Mouse (Mus musculus): ENCODE results near the gene Tmem151b. TPM values are rescaled to one million over a fixed set of nuclear protein-coding genes. Genes with fewer than 3 reads are reported as not detected.

Tmem151b gene
- polyA plus RNA-seq, 1 experiment from 2014 or later: 2.1 TPM

DNA sequence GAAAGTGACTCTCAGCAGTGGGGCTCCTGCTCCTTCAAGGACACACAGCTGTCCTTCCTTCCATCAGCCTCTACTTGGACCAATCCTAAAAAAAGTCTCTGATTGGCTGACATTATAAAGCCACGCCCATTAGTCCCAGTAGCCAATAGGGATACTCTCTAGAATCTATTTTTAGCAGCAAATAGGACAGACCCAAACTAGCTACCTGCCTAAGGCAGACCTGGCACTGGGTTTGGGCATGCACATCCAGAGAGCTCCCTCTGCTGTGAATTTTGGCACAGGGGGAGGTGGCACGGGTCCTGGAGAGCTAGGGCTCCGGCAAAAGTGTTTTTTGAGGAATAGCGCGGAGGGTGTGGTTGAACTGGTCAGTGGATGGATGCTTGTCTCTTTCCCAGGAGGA is 22.9 kb downstream of the Tmem151b start:
- no peak overlapping the region for H3K9ac ChIP-seq (ENCODE audit: low read length)
- no peak overlapping the region for H3K27ac ChIP-seq (ENCODE audit: low read length)
- ATAC-seq (ENCODE audit: insufficient read depth, low FRiP score): no peak
- WGBS: 16% methylated on average over 5 of the region's 5 CpGs
- H3K9me3 ChIP-seq (replicated peaks; ENCODE audit: control insufficient read depth, low read length): no peaks in the 10 kb centered on the region
- no peak overlapping the region for H3K4me3 ChIP-seq (replicated peaks; ENCODE audit: low read length)
- H3K4me2 ChIP-seq (ENCODE audit: low read depth, low read length): no peak overlapping the region
- no peaks in the 10 kb centered on the region for H3K36me3 ChIP-seq (ENCODE audit: control insufficient read depth, insufficient read depth, low read length)
- H3K4me1 ChIP-seq (ENCODE audit: control insufficient read depth, insufficient read depth, low read length): peaks cover 14% of the 10 kb centered on the region
- 0 out of 2 replicates have a peak, but pooled peaks cover 3% of the 10 kb centered on the region for H3K27me3 ChIP-seq (ENCODE audit: control insufficient read depth, insufficient read depth, low read length)

- no peak overlapping the region for H3K4me3 ChIP-seq (replicated peaks; ENCODE audit: low read length)
- WGBS: 64% methylated on average over 4 of the region's 4 CpGs
- H3K4me1 ChIP-seq (ENCODE audit: control insufficient read depth, insufficient read depth, low read length): peaks cover 14% of the 10 kb centered on the region
- no peak overlapping the region for H3K27ac ChIP-seq (ENCODE audit: low read length)
- H3K36me3 ChIP-seq (ENCODE audit: control insufficient read depth, insufficient read depth, low read length): peaks cover 4% of the 10 kb centered on the region; the same call in 1 of the 2 replicates
- 0 out of 2 replicates have a peak, but pooled peaks cover 1% of the 10 kb centered on the region for H3K27me3 ChIP-seq (ENCODE audit: control insufficient read depth, insufficient read depth, low read length)
- ATAC-seq (ENCODE audit: insufficient read depth, low FRiP score): no peak
- H3K9ac ChIP-seq (ENCODE audit: low read length): no peak overlapping the region
- no peak overlapping the region for H3K4me2 ChIP-seq (ENCODE audit: low read depth, low read length)
- no peaks in the 10 kb centered on the region for H3K9me3 ChIP-seq (replicated peaks; ENCODE audit: control insufficient read depth, low read length)
Observed at GRCm38 (mm10) chr17:45524961-45525360, 24.5 kb downstream of the Tmem151b start.

GRCm38 (mm10) chr17:45523263-45523662 is 26.2 kb downstream of the Tmem151b start, which contains the start of gene Tcte1:
Tcte1 (plus strand) TSS chr17:45523434.
- no peaks in the 10 kb centered on the region for H3K9me3 ChIP-seq (replicated peaks; ENCODE audit: control insufficient read depth, low read length)
- WGBS: 2% methylated on average over 21 of the region's 21 CpGs
- H3K9ac ChIP-seq (ENCODE audit: low read length): peak within 1 kb of the TSS; percentile 66
- peaks cover 4% of the 10 kb centered on the region; the same call in 1 of the 2 replicates for H3K36me3 ChIP-seq (ENCODE audit: control insufficient read depth, insufficient read depth, low read length)
- ATAC-seq (ENCODE audit: insufficient read depth, low FRiP score): peak; percentile 56; the same call in 1 of the 2 replicates
- H3K4me1 ChIP-seq (ENCODE audit: control insufficient read depth, insufficient read depth, low read length): peaks cover 14% of the 10 kb centered on the region
- H3K27ac ChIP-seq (ENCODE audit: low read length): no peak within 1 kb of the TSS
- H3K4me2 ChIP-seq (ENCODE audit: low read depth, low read length): peak within 1 kb of the TSS; percentile 70
- H3K4me3 ChIP-seq (replicated peaks; ENCODE audit: low read length): peak within 1 kb of the TSS; percentile 39
- no peaks in the 10 kb centered on the region for H3K27me3 ChIP-seq (ENCODE audit: control insufficient read depth, insufficient read depth, low read length)

- no peak overlapping the region for H3K27ac ChIP-seq (ENCODE audit: low read length)
- H3K4me1 ChIP-seq (ENCODE audit: control insufficient read depth, insufficient read depth, low read length): peaks cover 14% of the 10 kb centered on the region
- H3K9me3 ChIP-seq (replicated peaks; ENCODE audit: control insufficient read depth, low read length): no peaks in the 10 kb centered on the region
- no peaks in the 10 kb centered on the region for H3K27me3 ChIP-seq (ENCODE audit: control insufficient read depth, insufficient read depth, low read length)
- peaks cover 4% of the 10 kb centered on the region; the same call in 1 of the 2 replicates for H3K36me3 ChIP-seq (ENCODE audit: control insufficient read depth, insufficient read depth, low read length)
- H3K4me2 ChIP-seq (ENCODE audit: low read depth, low read length): no peak overlapping the region
- no peak for ATAC-seq (ENCODE audit: insufficient read depth, low FRiP score)
- no peak overlapping the region for H3K9ac ChIP-seq (ENCODE audit: low read length)
- H3K4me3 ChIP-seq (replicated peaks; ENCODE audit: low read length): no peak overlapping the region
- 68% methylated on average over 11 of the region's 11 CpGs for WGBS
Observed at GRCm38 (mm10) chr17:45520136-45520535, 29.3 kb downstream of the Tmem151b start.

GRCm38 (mm10) chr17:45518766-45519475 is 30.6 kb downstream of the Tmem151b start:
- H3K36me3 ChIP-seq (ENCODE audit: control insufficient read depth, insufficient read depth, low read length): peaks cover 4% of the 10 kb centered on the region; the same call in 1 of the 2 replicates
- ATAC-seq (ENCODE audit: insufficient read depth, low FRiP score): no peak
- 77% methylated on average over 12 of the region's 12 CpGs for WGBS
- H3K4me3 ChIP-seq (replicated peaks; ENCODE audit: low read length): no peak overlapping the region
- no peak overlapping the region for H3K27ac ChIP-seq (ENCODE audit: low read length)
- no peaks in the 10 kb centered on the region for H3K9me3 ChIP-seq (replicated peaks; ENCODE audit: control insufficient read depth, low read length)
- peaks cover 14% of the 10 kb centered on the region for H3K4me1 ChIP-seq (ENCODE audit: control insufficient read depth, insufficient read depth, low read length)
- no peak overlapping the region for H3K9ac ChIP-seq (ENCODE audit: low read length)
- no peak overlapping the region for H3K4me2 ChIP-seq (ENCODE audit: low read depth, low read length)
- H3K27me3 ChIP-seq (ENCODE audit: control insufficient read depth, insufficient read depth, low read length): no peaks in the 10 kb centered on the region

GRCm38 (mm10) chr17:45517549-45518215 is 31.8 kb downstream of the Tmem151b start:
- peaks cover 4% of the 10 kb centered on the region; the same call in 1 of the 2 replicates for H3K36me3 ChIP-seq (ENCODE audit: control insufficient read depth, insufficient read depth, low read length)
- WGBS: 86% methylated on average over 28 of the region's 28 CpGs
- no peak overlapping the region for H3K27ac ChIP-seq (ENCODE audit: low read length)
- H3K4me1 ChIP-seq (ENCODE audit: control insufficient read depth, insufficient read depth, low read length): peaks cover 5% of the 10 kb centered on the region
- H3K4me2 ChIP-seq (ENCODE audit: low read depth, low read length): no peak overlapping the region
- no peak overlapping the region for H3K9ac ChIP-seq (ENCODE audit: low read length)
- H3K4me3 ChIP-seq (replicated peaks; ENCODE audit: low read length): no peak overlapping the region
- H3K27me3 ChIP-seq (ENCODE audit: control insufficient read depth, insufficient read depth, low read length): no peaks in the 10 kb centered on the region
- H3K9me3 ChIP-seq (replicated peaks; ENCODE audit: control insufficient read depth, low read length): no peaks in the 10 kb centered on the region
- no peak for ATAC-seq (ENCODE audit: insufficient read depth, low FRiP score)

GRCm38 (mm10) chr17:45517135-45517534 is 32.3 kb downstream of the Tmem151b start:
- peaks cover 4% of the 10 kb centered on the region; the same call in 1 of the 2 replicates for H3K36me3 ChIP-seq (ENCODE audit: control insufficient read depth, insufficient read depth, low read length)
- 93% methylated on average over 21 of the region's 21 CpGs for WGBS
- no peaks in the 10 kb centered on the region for H3K27me3 ChIP-seq (ENCODE audit: control insufficient read depth, insufficient read depth, low read length)

GRCm38 (mm10) chr17:45516488-45516887 is 33.0 kb downstream of the Tmem151b start:
- Histone ChIP-seq H3K9ac (ENCODE audit: low read length) (no peak overlapping the region), H3K4me2 (ENCODE audit: low read depth, low read length) (no peak overlapping the region), H3K9me3 (replicated peaks; ENCODE audit: control insufficient read depth, low read length) (no peaks in the 10 kb centered on the region), H3K27ac (ENCODE audit: low read length) (no peak overlapping the region), H3K36me3 (ENCODE audit: control insufficient read depth, insufficient read depth, low read length) (peaks cover 4% of the 10 kb centered on the region; the same call in 1 of the 2 replicates), H3K4me1 (ENCODE audit: control insufficient read depth, insufficient read depth, low read length) (no peaks in the 10 kb centered on the region), H3K27me3 (ENCODE audit: control insufficient read depth, insufficient read depth, low read length) (no peaks in the 10 kb centered on the region), H3K4me3 (replicated peaks; ENCODE audit: low read length) (no peak overlapping the region)
- 47% methylated on average over 8 of the region's 8 CpGs for WGBS
- no peak for ATAC-seq (ENCODE audit: insufficient read depth, low FRiP score)

More at GRCm38 (mm10) chr17:45517135-45517534, 32.3 kb downstream of the Tmem151b start:
- no peak for ATAC-seq (ENCODE audit: insufficient read depth, low FRiP score)
- Histone ChIP-seq H3K9ac (ENCODE audit: low read length) (no peak overlapping the region), H3K9me3 (replicated peaks; ENCODE audit: control insufficient read depth, low read length) (no peaks in the 10 kb centered on the region), H3K4me1 (ENCODE audit: control insufficient read depth, insufficient read depth, low read length) (no peaks in the 10 kb centered on the region), H3K27ac (ENCODE audit: low read length) (no peak overlapping the region), H3K4me3 (replicated peaks; ENCODE audit: low read length) (no peak overlapping the region), H3K4me2 (ENCODE audit: low read depth, low read length) (no peak overlapping the region)

DNA sequence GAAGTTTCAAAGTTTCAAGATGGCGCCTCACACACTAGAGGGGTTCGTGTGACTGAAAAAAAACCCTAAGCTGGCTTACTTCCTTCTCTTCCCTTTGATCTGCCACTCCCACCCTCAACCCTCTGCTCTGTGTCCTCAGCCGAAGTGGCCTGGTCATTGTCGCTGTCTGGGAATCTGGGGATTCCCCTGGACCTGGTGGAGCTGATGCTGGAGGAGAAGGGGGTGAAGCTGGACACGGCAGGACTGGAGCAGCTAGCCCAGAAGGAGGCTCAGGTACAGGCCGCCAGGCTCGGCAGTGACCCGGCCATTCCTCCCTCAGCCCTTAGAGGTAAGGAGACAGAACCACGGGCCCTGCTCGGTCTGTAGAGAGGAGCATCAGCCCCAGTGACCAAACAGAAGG is 33.7 kb downstream of the Tmem151b start:
- 80% methylated on average over 10 of the region's 10 CpGs for WGBS
- no peak for ATAC-seq (ENCODE audit: insufficient read depth, low FRiP score)

More for the DNA sequence above, 33.7 kb downstream of the Tmem151b start:
- no peak overlapping the region for H3K4me3 ChIP-seq (replicated peaks; ENCODE audit: low read length)
- peaks cover 4% of the 10 kb centered on the region; the same call in 1 of the 2 replicates for H3K36me3 ChIP-seq (ENCODE audit: control insufficient read depth, insufficient read depth, low read length)
- no peaks in the 10 kb centered on the region for H3K4me1 ChIP-seq (ENCODE audit: control insufficient read depth, insufficient read depth, low read length)
- H3K27ac ChIP-seq (ENCODE audit: low read length): no peak overlapping the region
- no peaks in the 10 kb centered on the region for H3K9me3 ChIP-seq (replicated peaks; ENCODE audit: control insufficient read depth, low read length)
- no peak overlapping the region for H3K4me2 ChIP-seq (ENCODE audit: low read depth, low read length)
- no peak overlapping the region for H3K9ac ChIP-seq (ENCODE audit: low read length)
- H3K27me3 ChIP-seq (ENCODE audit: control insufficient read depth, insufficient read depth, low read length): no peaks in the 10 kb centered on the region

Measured in stomach, embryonic 16.5 days (tissue).